Mouse (Mus musculus) cerebellum, postnatal 10 days (tissue): Measurements from ENCODE around the gene B3gnt8.
"Not testable (repeated sequence)": the region's sequence is repeated elsewhere in the genome, so short reads cannot be mapped to it uniquely, and the experiment has no call there.

Experiments used
- DNase-seq, 2 experiments: peaks; one replicate each; pipeline ENCODE4 v3.0.0; 2021; ENCODE audit warnings: mixed read lengths in 2 of 2

B3gnt8 gene

DNA sequence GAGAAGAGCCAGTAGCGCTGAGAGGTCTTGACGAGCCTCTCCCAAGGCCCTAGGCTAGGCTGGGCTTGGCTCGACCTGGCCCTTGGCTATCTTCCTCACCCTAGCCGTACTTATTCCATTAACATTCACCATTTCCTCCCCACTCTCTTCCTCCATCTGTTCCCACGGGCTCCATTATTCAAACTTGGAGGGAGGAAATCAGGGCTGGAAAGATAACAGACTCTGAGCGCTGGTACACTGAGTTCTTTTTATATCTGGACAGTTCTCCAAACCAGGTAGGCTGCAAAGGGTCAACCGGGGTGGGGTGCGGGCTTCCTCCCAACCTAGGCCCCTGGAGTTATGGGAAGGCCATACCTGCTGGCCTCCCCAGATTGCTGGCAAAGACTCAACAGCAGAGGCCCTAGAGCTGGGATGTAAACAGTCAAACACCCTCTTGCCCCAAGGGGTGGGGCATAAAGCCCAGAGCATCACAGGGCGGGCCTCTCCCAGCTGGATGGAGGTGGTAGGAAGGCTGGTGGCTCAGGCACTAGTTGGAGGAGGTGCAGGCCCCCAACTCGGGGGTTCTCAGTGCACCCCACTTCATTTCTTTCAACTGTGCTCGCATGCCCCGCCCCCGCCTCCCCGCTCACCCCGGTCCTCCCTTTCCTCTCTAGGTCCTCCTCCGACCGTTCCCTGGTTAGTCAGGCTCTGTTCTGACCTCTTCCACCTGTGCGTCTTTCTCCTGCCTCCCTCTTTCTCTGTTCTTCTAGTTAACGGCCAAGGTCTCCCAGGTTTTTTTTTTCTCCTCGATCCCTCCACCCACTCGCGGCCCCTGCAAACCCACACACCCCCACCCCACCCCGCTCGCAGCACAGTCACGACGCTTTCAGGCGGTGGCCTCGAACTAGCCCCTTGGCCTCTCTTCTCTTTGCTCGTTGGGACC lies at the start of gene B3gnt8:
B3gnt8 (plus strand) TSS at position 146 of the 922 bp plus-strand sequence.
- DNase-seq, result peak; percentile 64 to 67

DNA sequence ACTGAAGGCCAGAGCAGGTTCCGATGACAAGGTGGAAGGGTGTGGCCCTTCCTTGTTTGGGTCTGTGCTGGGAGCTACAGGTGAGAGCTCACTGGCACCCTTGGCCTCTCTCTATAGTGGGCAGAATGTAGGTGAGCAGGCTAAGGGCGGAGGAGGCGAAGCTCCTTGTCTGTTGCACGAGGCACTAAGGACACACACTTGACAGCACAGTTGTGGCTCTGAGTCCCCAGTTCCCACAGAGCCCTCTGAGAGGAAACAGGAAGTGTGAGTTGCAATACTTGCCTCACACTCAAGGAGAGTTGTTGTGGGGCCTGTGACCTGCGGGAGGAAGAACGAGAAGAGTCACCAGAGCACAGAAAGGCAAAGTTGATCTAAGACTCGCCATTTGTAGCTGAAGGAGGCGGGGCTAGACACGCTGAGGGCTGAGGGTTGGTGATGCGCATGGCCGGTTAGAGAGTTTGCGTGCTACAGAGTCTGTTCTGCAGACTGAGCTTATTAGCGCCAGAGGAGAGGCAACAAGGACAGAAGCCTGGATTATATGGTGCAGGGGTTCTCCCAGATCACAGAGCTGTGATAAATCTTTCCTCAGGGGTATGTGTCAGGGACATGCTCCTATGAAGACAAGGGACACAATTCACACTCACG lies 49.5 kb upstream of the B3gnt8 start:
- DNase-seq, result not testable (repeated sequence)

- DNase-seq, result no peak
Measured at GRCm38 (mm10) chr7:25579441-25579840, 47.0 kb upstream of the B3gnt8 start.

DNA sequence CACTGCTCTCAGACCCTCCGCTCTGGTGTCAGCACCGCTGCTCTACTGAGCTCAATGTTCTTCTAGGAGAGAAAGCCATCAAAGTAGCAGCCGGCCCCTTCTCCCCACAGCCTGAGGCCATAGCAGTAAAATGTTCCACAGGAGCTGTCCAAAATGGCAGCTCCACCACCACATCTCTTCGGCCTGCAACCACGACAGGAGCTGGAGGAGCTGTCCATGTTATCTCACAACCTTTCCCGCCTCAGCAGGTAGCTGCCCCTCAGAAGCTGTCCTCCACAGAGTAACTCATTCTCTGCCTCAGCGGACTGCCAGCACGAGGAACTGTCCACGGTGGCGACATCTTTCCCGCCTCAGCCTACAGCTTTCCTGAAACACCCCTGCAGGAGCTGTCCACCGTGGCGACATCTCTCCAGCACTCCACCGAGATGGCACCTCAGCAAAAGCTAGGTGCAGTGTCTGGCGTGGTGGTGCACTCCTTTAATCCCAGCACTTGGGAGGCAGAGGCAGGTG lies 44.1 kb upstream of the B3gnt8 start:
- DNase-seq, result no peak

GRCm38 (mm10) chr7:25584651-25585050 lies 41.8 kb upstream of the B3gnt8 start:
- no peak for DNase-seq

DNA sequence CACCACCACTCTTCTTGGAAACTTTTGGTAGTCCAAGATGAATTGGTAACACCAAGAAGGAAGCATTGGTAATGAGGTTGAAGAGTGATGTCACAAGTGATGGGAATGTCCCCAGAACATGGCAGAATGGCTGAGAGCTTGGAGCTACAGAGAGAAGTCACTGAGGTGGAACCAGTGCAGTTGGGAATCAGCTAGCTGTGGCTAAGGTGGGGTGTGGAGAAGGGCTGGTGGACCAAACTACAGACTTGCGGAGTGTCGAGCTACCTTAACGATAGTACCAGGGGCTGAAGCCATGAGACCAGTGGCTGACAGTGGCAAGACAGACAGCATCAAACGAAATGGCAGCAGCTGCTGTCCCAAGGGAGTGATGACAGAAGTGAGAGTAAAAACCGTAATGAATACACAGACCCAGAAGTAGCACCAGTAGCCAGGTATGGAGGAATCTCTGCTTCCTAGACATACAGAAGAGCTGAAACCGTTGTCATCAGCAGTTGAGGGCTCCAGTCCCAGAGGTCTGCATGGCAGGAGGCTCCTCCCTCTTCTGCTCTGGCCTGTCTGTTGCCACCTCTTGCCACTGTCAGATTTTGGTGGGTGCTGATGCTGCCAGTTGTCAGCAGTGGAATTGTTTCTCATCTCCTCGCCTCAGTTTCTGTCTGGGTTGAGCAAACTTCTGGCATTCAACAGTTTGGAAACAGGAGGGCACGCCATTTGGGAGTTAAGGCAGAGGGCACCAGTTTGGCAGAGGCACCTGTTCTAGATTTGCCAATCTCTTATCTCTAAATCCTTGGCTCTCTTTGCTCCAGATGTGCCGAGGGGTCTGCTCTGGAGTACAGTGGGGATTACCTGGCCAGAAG lies 40.9 kb upstream of the B3gnt8 start:
- DNase-seq, result no peak

- DNase-seq, result no peak
Measured at GRCm38 (mm10) chr7:25591226-25591625, 35.2 kb upstream of the B3gnt8 start.

DNA sequence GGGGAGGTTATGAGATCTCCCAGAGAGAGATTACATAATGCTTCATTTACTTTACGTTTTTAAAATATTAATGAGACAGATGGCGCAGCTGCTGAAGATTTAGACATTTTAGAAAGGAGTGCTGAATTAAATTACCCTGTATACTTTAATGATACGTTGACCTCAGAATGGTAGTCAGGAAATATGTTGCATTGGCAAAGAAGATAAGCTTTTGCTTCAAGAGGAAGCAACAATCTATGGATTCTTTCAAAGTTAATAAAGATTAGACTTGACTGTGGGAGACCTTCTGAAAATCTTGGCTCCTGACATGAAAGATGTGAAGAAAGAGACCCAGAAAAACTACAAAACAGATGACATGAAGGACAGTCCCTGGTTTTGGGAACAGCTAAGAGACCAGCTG lies 32.6 kb upstream of the B3gnt8 start:
- DNase-seq, result no peak

GRCm38 (mm10) chr7:25599663-25600062 lies 26.8 kb upstream of the B3gnt8 start:
- peak; percentile 83 to 90 for DNase-seq

- DNase-seq, result no peak
Measured at GRCm38 (mm10) chr7:25600666-25601065, 25.8 kb upstream of the B3gnt8 start.

DNA sequence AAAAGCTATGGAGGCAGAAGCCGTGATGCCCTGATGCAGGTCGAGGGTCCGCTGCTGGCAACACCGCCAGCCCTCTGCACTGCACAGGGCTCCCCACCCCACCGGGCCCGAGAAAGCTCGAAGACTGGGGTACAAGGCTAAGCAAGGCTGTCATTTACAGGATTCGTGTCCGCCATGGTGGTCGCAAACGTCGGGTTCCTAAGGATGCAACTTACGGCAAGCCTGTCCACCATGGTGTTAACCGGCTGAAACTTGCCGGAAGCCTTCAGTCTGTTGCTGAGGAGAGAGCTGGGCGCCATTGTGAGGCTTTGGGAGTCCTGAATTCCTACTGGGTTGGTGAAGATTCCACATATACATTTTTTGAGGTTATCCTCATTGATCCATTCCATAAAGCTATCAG lies 25.1 kb upstream of the B3gnt8 start:
- no peak for DNase-seq

GRCm38 (mm10) chr7:25606625-25607063 lies 19.8 kb upstream of the B3gnt8 start:
- DNase-seq, result no peak

DNA sequence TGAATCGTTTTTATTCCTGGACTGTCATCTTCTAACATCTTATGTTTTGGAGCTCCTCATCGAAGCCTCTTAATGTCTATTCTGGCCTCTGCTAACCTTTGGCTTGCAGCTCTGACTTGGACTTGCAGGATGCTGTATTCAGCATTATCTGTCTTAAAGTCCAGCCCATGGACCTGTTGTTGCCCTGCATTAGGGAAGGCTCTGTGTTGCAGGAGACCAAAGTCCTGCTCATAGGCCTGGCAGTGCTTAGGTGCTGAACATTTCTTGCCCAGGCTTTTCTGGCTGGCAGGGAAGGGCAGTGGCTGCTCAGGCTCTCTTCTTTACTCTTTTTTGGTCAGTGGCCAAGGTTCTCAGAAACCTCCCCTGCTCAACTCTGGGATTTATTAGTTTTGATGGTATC lies 19.3 kb upstream of the B3gnt8 start:
- no peak for DNase-seq

DNA sequence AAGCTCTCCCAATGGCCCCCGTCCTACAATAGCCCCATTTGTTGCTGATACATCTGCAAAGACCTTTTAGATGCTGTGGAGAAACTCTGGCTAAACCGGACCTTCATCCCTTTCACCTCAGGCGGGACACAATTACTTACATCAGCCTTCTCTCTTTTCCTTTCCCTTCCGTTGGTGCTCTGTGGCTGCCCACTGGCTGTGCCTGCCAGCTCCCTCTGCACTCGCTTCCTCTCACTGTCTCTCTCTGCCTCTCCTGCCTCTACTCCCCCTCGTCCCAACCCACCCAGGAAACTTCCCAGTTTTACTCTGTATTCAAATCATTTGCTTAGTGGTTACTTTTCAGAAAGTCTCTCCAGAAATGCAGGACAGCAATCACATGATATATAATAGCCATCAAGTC lies 16.4 kb upstream of the B3gnt8 start:
- DNase-seq, result no peak

DNA sequence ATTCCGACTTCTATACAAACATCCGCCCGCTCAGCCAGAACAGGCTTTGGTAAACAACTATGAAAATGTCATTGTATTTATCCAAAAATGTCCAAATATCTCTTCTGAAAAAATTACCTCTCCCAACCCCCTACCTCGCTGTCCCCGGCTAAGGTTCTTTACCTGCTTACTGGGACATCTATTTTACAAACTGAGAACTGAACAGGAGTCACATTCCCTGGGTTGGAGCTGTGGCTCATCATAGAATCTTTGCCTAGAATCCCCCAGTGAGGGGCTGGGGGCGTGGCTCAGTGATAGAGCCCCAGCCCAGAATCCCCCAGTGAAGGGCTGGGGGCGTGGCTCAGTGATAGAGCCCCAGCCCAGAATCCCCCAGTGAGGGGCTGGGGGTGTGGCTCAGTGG lies 15.0 kb upstream of the B3gnt8 start:
- DNase-seq, result no peak

GRCm38 (mm10) chr7:25614086-25614485 lies 12.4 kb upstream of the B3gnt8 start:
- DNase-seq, result no peak

GRCm38 (mm10) chr7:25614831-25615705 lies 11.4 kb upstream of the B3gnt8 start:
- no peak for DNase-seq

GRCm38 (mm10) chr7:25615706-25616011 lies 10.8 kb upstream of the B3gnt8 start, which contains the start of gene Erich4:
Gene Erich4, minus strand, starts transcription at chr7:25615892.
- DNase-seq, result no peak

GRCm38 (mm10) chr7:25617376-25618160 lies 8.9 kb upstream of the B3gnt8 start:
- no peak for DNase-seq

DNA sequence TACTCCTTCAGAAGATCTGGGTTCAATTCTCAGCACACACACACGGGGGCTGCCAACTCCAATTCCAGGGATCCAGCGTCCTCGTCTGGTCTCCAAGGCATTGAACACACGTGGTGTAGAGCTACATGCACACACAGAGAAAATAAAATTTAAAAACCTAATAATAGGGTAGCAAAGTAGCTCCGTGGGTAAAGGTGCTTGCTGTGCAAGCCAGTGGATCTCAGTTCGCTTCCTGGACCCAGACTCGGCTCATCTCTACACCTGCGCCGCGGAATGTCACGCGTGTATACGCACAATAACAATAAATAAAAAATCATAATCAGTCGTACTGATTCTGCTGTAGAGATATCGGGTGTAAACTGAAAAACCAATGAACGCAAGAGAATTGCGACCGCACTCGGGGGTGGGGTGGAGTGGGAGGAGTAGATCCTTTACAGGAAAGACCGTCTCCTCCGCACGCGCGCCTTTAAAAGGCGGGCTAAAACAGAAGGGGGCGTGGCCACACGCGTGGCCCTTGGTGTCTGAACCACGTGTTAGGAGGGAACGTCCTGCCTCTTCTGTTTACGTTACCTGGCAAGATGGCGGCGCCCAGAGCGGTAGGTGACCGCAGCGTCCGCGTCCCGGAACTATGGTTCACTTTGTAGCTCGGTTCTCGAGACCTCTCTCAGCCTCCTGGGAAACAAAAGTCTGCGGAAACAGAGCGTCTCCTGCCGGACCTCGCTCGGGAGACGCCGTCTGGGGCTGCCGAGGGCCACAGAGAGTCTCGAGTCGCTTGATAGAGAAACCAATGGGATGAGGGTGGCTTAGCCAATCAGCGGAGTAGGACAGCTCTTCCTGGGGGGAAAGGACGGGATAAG lies 7.4 kb upstream of the B3gnt8 start, which contains the start of gene Dmac2:
Dmac2 (plus strand) TSS at position 550 of the 857 bp plus-strand sequence.
- peak; percentile 96 to 97 for DNase-seq
